In the genomic region with DNA sequence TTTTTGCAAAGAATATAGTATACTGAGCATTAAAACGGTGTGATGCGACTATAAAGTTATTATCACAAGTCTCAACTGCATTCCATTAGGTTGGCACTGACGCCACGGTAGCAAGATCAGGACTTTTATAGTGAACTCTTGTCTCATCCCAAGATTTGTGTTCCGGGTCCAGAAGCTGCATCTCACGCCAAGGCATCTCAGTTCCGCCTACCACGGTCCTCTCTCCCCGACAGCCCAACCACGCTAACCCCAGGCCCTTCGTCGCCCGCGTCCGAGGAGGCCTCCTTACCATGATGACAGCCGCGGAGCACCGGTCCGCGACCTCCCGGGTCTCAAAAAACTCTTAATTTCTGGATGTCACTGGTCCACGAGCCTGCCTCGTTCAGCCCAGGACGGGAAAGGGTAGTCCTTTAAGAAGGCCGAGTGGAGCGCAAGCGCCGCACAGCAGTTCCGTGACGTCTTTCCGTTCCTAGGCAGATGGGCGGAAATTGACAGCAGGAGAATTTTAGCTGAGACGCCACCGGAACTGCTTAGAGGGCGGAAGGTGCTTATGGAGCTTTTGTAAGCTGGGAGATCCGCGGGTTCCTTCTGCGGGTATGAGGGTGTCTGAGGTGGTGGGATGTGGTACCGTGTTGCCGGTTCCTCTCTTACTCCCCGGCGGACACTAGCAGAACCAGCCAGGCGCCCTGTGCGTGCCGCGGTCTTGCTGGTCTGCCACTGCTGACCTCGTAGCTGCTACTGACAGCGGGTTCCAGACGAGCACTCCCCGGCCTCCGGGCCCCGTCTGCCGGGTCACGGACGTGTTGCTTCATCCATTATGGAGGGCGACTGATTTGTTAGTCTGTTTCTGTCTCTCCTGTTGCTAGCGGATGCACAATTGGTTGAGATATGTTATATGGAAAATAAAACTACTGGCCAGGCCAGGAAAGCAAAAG, we compare ENCODE assay signal across 8 mouse cellular contexts. TPM values are rescaled to one million over a fixed set of nuclear protein-coding genes. Genes with fewer than 3 reads are reported as not detected.
A peak's percentile ranks its signal among the peaks of the same experiment; 100 is the strongest.
DNase-seq lines count a peak whose midpoint lies in the region; ATAC-seq and TF ChIP-seq lines count a peak whose summit lies in the region.

A gene (plus strand): TSS at position 472 of the 935 bp plus-strand sequence.
A gene (minus strand): TSS at position 472 of the 935 bp plus-strand sequence.

- peak within 1 kb of the TSS; percentile 98 to 100 for H3K4me3 ChIP-seq in ES-E14 (ENCODE audit: insufficient read depth in 1 of 2, low read depth in 1 of 2, low read length in 2 of 2, poor library complexity in 1 of 2, severe bottlenecking in 1 of 2)
- H3K4me3 ChIP-seq in forebrain, embryonic 15.5 days: peak within 1 kb of the TSS; percentile 74
- peak within 1 kb of the TSS; percentile 83 for H3K4me3 ChIP-seq in lung, adult 2 months (replicated peaks; ENCODE audit: extremely low read depth, low read depth, low read length)

- H3K9me3 ChIP-seq in ES-E14 (ENCODE audit: control insufficient read depth, insufficient read depth, low read depth, low read length): no peaks in the 10 kb centered on the region
- H3K9me3 ChIP-seq in forebrain, embryonic 15.5 days: no peaks in the 10 kb centered on the region

- H3K27me3 ChIP-seq in forebrain, embryonic 15.5 days: no peaks in the 10 kb centered on the region

- H3K4me1 ChIP-seq in ES-E14 (ENCODE audit: control insufficient read depth in 2 of 2, insufficient read depth in 2 of 2, low read length in 2 of 2, poor library complexity in 1 of 2): peaks cover 0 to 4% of the 10 kb centered on the region in 2 experiments; a peak in 1 of 4 replicates
- H3K4me1 ChIP-seq in forebrain, embryonic 15.5 days: peaks cover 14% of the 10 kb centered on the region
- no peaks in the 10 kb centered on the region; the same call in 1 of the 2 replicates for H3K4me1 ChIP-seq in lung, adult 2 months (ENCODE audit: control insufficient read depth, insufficient read depth, low read length)

- peak; percentile 99 for ATAC-seq in forebrain, embryonic 15.5 days (replicated peaks)
- peak; percentile 98 for ATAC-seq in neutrophil, adult 5-6 weeks (ENCODE audit: extremely low read depth, insufficient number of reproducible peaks, low FRiP score, poor library complexity, severe bottlenecking)

- in situ Hi-C loops in ES-E14 (cut with MboI; ENCODE audit: low sequenced_read_pairs in 2 of 2, unreplicated experiment in 2 of 2): no loop called here

- TF ChIP-seq CTCF in lung, adult 2 months (IDR thresholded peaks at IDR 0.05; ENCODE audit: insufficient read depth, low read length): no peak

- H3K36me3 ChIP-seq in ES-E14 (ENCODE audit: control insufficient read depth, insufficient read depth, low read length, poor library complexity, severe bottlenecking): peaks cover 7% of the 10 kb centered on the region
- H3K36me3 ChIP-seq in forebrain, embryonic 15.5 days: peaks cover 20% of the 10 kb centered on the region

- peak within 1 kb of the TSS; percentile 98 for H3K9ac ChIP-seq in ES-E14 (ENCODE audit: insufficient read depth, low read depth, low read length, poor library complexity, severe bottlenecking)
- H3K9ac ChIP-seq in forebrain, embryonic 15.5 days (replicated peaks): peak within 1 kb of the TSS; percentile 84

- peak within 1 kb of the TSS; percentile 57 for H3K4me2 ChIP-seq in forebrain, embryonic 15.5 days (replicated peaks)

- under 1% methylated on average over 57 of the region's 57 CpGs for WGBS in forebrain, embryonic 15.5 days
- under 1% methylated on average over 57 of the region's 57 CpGs for WGBS in lung, adult 2 months

- peak; percentile 67; the same call in 1 of the 2 replicates for TF ChIP-seq POLR2A in lung, adult 2 months (IDR thresholded peaks at IDR 0.05; ENCODE audit: borderline replicate concordance, extremely low read depth, low read depth, low read length)

- peak within 1 kb of the TSS; percentile 54 for H3K27ac ChIP-seq in ES-E14 (ENCODE audit: insufficient read depth, low read depth, low read length, poor library complexity, severe bottlenecking)
- peak within 1 kb of the TSS; percentile 92 for H3K27ac ChIP-seq in forebrain, embryonic 15.5 days (replicated peaks)

- DNase-seq in ES-E14 (ENCODE audit: low read depth, low spot score): peak; percentile 93
- peak; percentile 87 for DNase-seq in cerebellum, adult 11-12 months
- DNase-seq in heart, postnatal 25 days (ENCODE audit: low spot score): peak; percentile 78
- peak; percentile 91 to 95 for DNase-seq in layer of hippocampus, adult 18-20 months (ENCODE audit: low spot score in 2 of 2)
- DNase-seq in lung, adult 2 months: peak; percentile 86
- peak; percentile 74 to 85 for DNase-seq in thymus, adult 18-20 months

- intact Hi-C loops in heart, postnatal 25 days (cut with DNase I): no loop called here

TF ChIP-seq in ES-E14, 5 proteins besides CTCF, POLR2A, EP300 and RAD21:
- 0 out of 2 replicates have a peak, but pooled peaks have one; percentile 27 for TF ChIP-seq CHD2 (IDR thresholded peaks at IDR 0.05; ENCODE audit: low read depth, low read length)
- TF ChIP-seq ZNF384 (IDR thresholded peaks at IDR 0.05; ENCODE audit: low read depth, low read length): peak; percentile 16; the same call in 1 of the 2 replicates
- TF ChIP-seq MAFK (IDR thresholded peaks at IDR 0.05; ENCODE audit: insufficient read depth, low read depth, low read length): 0 out of 2 replicates have a peak, but pooled peaks have one; percentile 6
- peak; percentile 86 for TF ChIP-seq HCFC1 (IDR thresholded peaks at IDR 0.05; ENCODE audit: borderline replicate concordance, insufficient read depth, low read length)
- no peak for TF ChIP-seq ZC3H11A (IDR thresholded peaks at IDR 0.05; ENCODE audit: borderline replicate concordance, low read depth, low read length)
TF ChIP-seq in ES-E14: peak in this region for 4.

RNA-seq across cellular contexts. Expression of the first gene that starts in this region (rescaled TPM):
- total RNA-seq in ES-E14 (2012; rRNA removed): 70.6 and 100 TPM in 2 replicates
- 32.0 and 34.8 TPM in 2 replicates for polyA plus RNA-seq in forebrain, embryonic 15.5 days (2015; fragmentation: Nextera tagmentation; extraction: Ambion mirVana)
- 10 to 100 TPM; 49.0 to 51.3 TPM for total RNA-seq in heart, postnatal 25 days (2021)
- 10 to 100 TPM; 24.4 to 24.6 TPM for total RNA-seq in layer of hippocampus, adult 18-20 months (2021)
- 13.3 and 17.2 TPM in 2 replicates for polyA plus RNA-seq in lung, adult 2 months (2012; rRNA removed)
- total RNA-seq in neutrophil, adult 5-6 weeks (2017): 50.8 and 59.4 TPM in 2 replicates

RNA-seq across cellular contexts. Expression of the second gene that starts in this region (rescaled TPM):
- total RNA-seq in ES-E14 (2012; rRNA removed): 98.3 and 116 TPM in 2 replicates
- polyA plus RNA-seq in forebrain, embryonic 15.5 days (2015; fragmentation: Nextera tagmentation; extraction: Ambion mirVana): 41.8 and 42.4 TPM in 2 replicates
- total RNA-seq in heart, postnatal 25 days (2021): 10 to 100 TPM; 42.8 to 43.9 TPM
- 10 to 100 TPM; 52.3 TPM for total RNA-seq in layer of hippocampus, adult 18-20 months (2021)
- 14.1 and 22.4 TPM in 2 replicates for polyA plus RNA-seq in lung, adult 2 months (2012; rRNA removed)
- 187 and 231 TPM in 2 replicates for total RNA-seq in neutrophil, adult 5-6 weeks (2017)

Comparison
In these comparisons a context has a peak if more than half of its experiments do, and no peak if none do; other contexts are left out.
1. Peak in every context shown above with its lines: DNase-seq, ATAC-seq, H3K4me3 ChIP-seq and H3K27ac ChIP-seq.